Mouse (Mus musculus) E14TG2a.4 (cell line): ENCODE data around the gene Cdk17.

Experiments
- CTCF ChIP-seq: conservative IDR thresholded peaks from 2 replicates; pipeline ENCODE4 v1.5.1; 2014; ENCODE audit warnings: low read length
- NANOG ChIP-seq: IDR thresholded peaks from 2 replicates; pipeline ENCODE4 v1.6.1; 2014; ENCODE audit warnings: borderline replicate concordance, low read length, mixed read lengths
- POU5F1 ChIP-seq: IDR thresholded peaks from 2 replicates; pipeline ENCODE4 v1.6.1; 2014; ENCODE audit warnings: low read length, borderline replicate concordance

GRCm38 (mm10) chr10:93163711-93164488 lies 3.2 kb downstream of the Cdk17 start:
- TF ChIP-seq CTCF (no peak), POU5F1 (no peak), NANOG (no peak)
